Mouse (Mus musculus) ES-E14 (cell line): Measurements from ENCODE around the gene Npepps.

ENCODE experiments used
- HCFC1 ChIP-seq: IDR thresholded peaks from 2 replicates; pipeline ENCODE4 v1.6.1; 2012; ENCODE audit warnings: low read length, inconsistent platforms, borderline replicate concordance; ENCODE audit not compliant: insufficient read depth
- ZC3H11A ChIP-seq: IDR thresholded peaks from 2 replicates; pipeline ENCODE4 v1.6.1; 2012; ENCODE audit warnings: low read depth, mild to moderate bottlenecking, inconsistent platforms, low read length, borderline replicate concordance
- ZNF384 ChIP-seq: IDR thresholded peaks from 2 replicates; pipeline ENCODE4 v1.6.1; 2012; ENCODE audit warnings: low read depth, low read length, inconsistent platforms

DNA sequence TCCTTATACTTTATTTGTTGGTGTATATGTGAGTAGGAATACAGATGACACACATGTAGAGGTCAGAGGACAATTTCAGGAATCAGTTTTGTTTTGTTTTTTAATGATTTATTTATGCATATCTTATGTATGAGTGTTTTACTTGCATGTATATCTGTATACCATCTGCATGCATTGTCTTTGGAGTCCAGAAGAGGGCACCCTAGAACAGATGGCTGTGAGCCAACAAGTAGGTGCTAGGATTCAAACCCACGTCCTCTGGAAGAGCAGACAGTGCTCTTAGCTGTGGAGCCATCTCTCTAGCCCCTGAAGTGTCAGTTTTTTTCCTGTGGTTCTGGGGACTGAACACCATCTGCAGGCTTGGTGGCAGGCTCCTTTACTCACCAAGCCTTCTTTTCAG is 44.8 kb upstream of the Npepps start:
- TF ChIP-seq ZC3H11A (no peak), ZNF384 (no peak), HCFC1 (no peak)
